28 mouse cellular contexts compared by ENCODE assay signal in the genomic region with DNA sequence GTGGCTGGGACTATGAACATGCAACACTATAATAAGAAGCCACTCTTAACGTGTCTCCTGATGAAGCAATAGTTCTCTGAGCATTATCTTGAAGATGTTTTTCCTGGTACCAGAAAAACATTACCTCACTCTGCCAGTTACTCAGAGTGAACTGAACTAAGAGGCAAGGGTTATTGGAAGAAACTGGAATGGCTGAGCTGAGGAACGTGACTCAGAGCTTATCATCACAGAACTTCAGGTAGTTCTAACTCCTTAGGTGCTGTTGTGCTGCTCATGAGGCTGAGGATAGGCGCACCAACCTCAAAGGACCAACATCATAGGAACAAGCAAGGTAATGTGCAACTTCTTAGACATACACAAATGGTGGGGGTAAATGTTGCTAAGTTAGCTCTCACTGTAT. TPM values are rescaled to one million over a fixed set of nuclear protein-coding genes. Genes with fewer than 3 reads are reported as not detected.
DNase-seq lines count a peak whose midpoint lies in the region; ATAC-seq and TF ChIP-seq lines count a peak whose summit lies in the region.
"Had no signal": no experiment of that assay in that cellular context is flagged by ENCODE, and none has a peak within 500 bp of the region (broad histone marks: within the 10 kb centered on the region; RNA-seq: fewer than 3 reads in every experiment).

No protein-coding gene starts in this region.

- no peak for TF ChIP-seq CTCF in intestine, postnatal 0 days (IDR thresholded peaks at IDR 0.05; ENCODE audit: low read depth)

- 0 out of 2 replicates have a peak, but pooled peaks cover 6% of the 10 kb centered on the region for H3K9me3 ChIP-seq in neural tube, embryonic 15.5 days (replicated peaks)
- H3K9me3 ChIP-seq in intestine, postnatal 0 days (ENCODE audit: control insufficient read depth): 0 out of 2 replicates have a peak, but pooled peaks cover 4% of the 10 kb centered on the region
- H3K9me3 ChIP-seq: heart, embryonic 15.5 days had no signal

- H3K4me3 ChIP-seq in neural tube, embryonic 15.5 days (replicated peaks): no peak overlapping the region
- H3K4me3 ChIP-seq in intestine, postnatal 0 days (ENCODE audit: low read depth, low read length): no peak overlapping the region
- H3K4me3 ChIP-seq: forebrain, embryonic 10.5 days; forebrain, embryonic 13.5 days; heart, embryonic 12.5 days; heart, embryonic 15.5 days had no signal

- intact Hi-C loops in heart, postnatal 14 days (cut with DNase I): no loop called here
- intact Hi-C loops in left cerebral cortex, postnatal 36 days (cut with DNase I): no loop called here

- no peaks in the 10 kb centered on the region for H3K4me1 ChIP-seq in neural tube, embryonic 15.5 days
- H3K4me1 ChIP-seq in intestine, postnatal 0 days (replicated peaks; ENCODE audit: control insufficient read depth, insufficient read depth, low read length): 0 out of 2 replicates have a peak, but pooled peaks cover 5% of the 10 kb centered on the region
- H3K4me1 ChIP-seq: forebrain, embryonic 10.5 days; forebrain, embryonic 13.5 days had no signal

- H3K27ac ChIP-seq in neural tube, embryonic 15.5 days (replicated peaks): 0 out of 2 replicates have a peak overlapping the region, but pooled peaks have one; percentile 41
- H3K27ac ChIP-seq in intestine, postnatal 0 days (ENCODE audit: low read depth, low read length): peak overlapping the region; percentile 60
- H3K27ac ChIP-seq: forebrain, embryonic 10.5 days; forebrain, embryonic 13.5 days; heart, embryonic 15.5 days; hindbrain, embryonic 14.5 days; hindbrain, postnatal 0 days had no signal

- WGBS in neural tube, embryonic 15.5 days: 82% methylated on average over 3 of the region's 3 CpGs
- WGBS in intestine, postnatal 0 days: 46% methylated on average over 3 of the region's 3 CpGs

- no peaks in the 10 kb centered on the region for H3K27me3 ChIP-seq in neural tube, embryonic 15.5 days (replicated peaks)
- no peaks in the 10 kb centered on the region for H3K27me3 ChIP-seq in intestine, postnatal 0 days (replicated peaks; ENCODE audit: control insufficient read depth, insufficient read depth, low read length)
- H3K27me3 ChIP-seq: CH12.LX; forebrain, embryonic 13.5 days; heart, embryonic 12.5 days; heart, embryonic 15.5 days; Patski had no signal

- DNase-seq in heart, adult 11 months: peak; percentile 33
- no peak for DNase-seq in heart, postnatal 14 days
- no peak for DNase-seq in neural tube, embryonic 10.5 days (ENCODE audit: extremely low spot score, low spot score)
- no peak for DNase-seq in cerebellum, adult 11 months
- no peak for DNase-seq in yolk sac, embryonic 10.5 days (ENCODE audit: low spot score)
- DNase-seq in left cerebral cortex, postnatal 36 days (ENCODE audit: low spot score in 2 of 2): no peak
- DNase-seq: adrenal gland, adult 8-10 months; adrenal gland, postnatal 25 days; B cell, adult 2 months; cerebellum, adult 18-20 months; cerebellum, adult 9-10 months; cerebellum, postnatal 14 days; gastrocnemius, postnatal 10 days; gastrocnemius, postnatal 36 days; heart, adult 18-20 months; heart, postnatal 10 days; heart, postnatal 4 days had no signal

- H3K36me3 ChIP-seq in neural tube, embryonic 15.5 days: no peaks in the 10 kb centered on the region
- no peaks in the 10 kb centered on the region for H3K36me3 ChIP-seq in intestine, postnatal 0 days (ENCODE audit: control insufficient read depth, insufficient read depth)
- H3K36me3 ChIP-seq: forebrain, embryonic 10.5 days; heart, embryonic 12.5 days; heart, embryonic 15.5 days had no signal

- no peak overlapping the region for H3K9ac ChIP-seq in neural tube, embryonic 15.5 days (replicated peaks)
- no peak overlapping the region for H3K9ac ChIP-seq in intestine, postnatal 0 days (ENCODE audit: low read depth, low read length)
- H3K9ac ChIP-seq: forebrain, embryonic 13.5 days; heart, embryonic 12.5 days; heart, embryonic 15.5 days; hindbrain, embryonic 14.5 days had no signal

- H3K4me2 ChIP-seq in neural tube, embryonic 15.5 days: no peak overlapping the region
- H3K4me2 ChIP-seq in intestine, postnatal 0 days (replicated peaks; ENCODE audit: low read depth): no peak overlapping the region
- H3K4me2 ChIP-seq: forebrain, embryonic 13.5 days; heart, embryonic 12.5 days; heart, embryonic 15.5 days; hindbrain, embryonic 14.5 days had no signal

- no peak for ATAC-seq in neural tube, embryonic 15.5 days (ENCODE audit: low FRiP score)
- ATAC-seq in intestine, postnatal 0 days: peak; percentile 91
- ATAC-seq: forebrain, embryonic 16.5 days; Patski had no signal

RNA-seq across cellular contexts. Expression of a gene that starts 28.6 kb away (rescaled TPM):
- 10 to 100 TPM; 11.0 to 11.9 TPM for total RNA-seq in heart, postnatal 14 days (2021)
- 8.8 and 11.5 TPM in 2 replicates for polyA plus RNA-seq in neural tube, embryonic 15.5 days (2015; fragmentation: Nextera tagmentation; extraction: Ambion mirVana)
- polyA plus RNA-seq in intestine, postnatal 0 days (2015; fragmentation: Nextera tagmentation; extraction: Ambion mirVana): 12.4 and 14.7 TPM in 2 replicates
- 1 to 10 TPM; 4.2 to 4.8 TPM for total RNA-seq in left cerebral cortex, postnatal 36 days (2021)
